Mouse (Mus musculus) heart, adult 9 months (tissue): ENCODE measurements around the gene Hap1.
"Not testable (repeated sequence)": the region's sequence is repeated elsewhere in the genome, so short reads cannot be mapped to it uniquely, and the experiment has no call there.

Experiments used
- DNase-seq, 2 experiments: peaks; one replicate each; pipeline ENCODE4 v3.0.0; 2022; ENCODE audit warnings: low spot score in 2 of 2

Hap1 gene

GRCm38 (mm10) chr11:100318529-100319451 is 37.1 kb downstream of the Hap1 start:
- DNase-seq, result no peak

DNA sequence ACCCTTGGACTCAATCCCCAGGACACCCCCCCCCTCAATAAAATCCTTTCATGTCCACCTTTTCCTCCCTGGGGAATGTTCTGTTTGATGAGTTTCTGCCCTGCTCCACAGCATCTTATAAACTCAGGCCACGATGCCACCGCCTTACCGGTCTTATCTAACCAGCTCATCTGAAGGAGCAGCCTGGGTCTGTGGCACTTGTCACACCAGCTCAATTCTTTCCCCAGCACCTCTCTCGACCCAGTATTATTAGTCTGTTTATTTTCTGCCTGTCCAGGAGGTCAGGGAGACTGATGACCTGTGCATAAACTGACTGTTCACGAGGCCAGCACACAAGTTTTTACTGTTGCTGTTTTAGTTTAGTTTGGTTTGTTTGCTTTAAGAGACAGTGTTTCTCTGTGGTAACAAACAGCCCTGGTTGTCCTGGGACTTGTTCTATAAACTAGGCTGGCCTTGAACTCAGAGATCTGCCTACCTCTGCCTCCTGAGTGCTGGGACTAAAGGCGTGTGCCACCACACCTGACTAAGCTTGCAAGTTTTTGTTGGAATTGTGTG is 38.0 kb downstream of the Hap1 start:
- no peak for DNase-seq

GRCm38 (mm10) chr11:100315439-100315838 is 40.5 kb downstream of the Hap1 start:
- no peak for DNase-seq

DNA sequence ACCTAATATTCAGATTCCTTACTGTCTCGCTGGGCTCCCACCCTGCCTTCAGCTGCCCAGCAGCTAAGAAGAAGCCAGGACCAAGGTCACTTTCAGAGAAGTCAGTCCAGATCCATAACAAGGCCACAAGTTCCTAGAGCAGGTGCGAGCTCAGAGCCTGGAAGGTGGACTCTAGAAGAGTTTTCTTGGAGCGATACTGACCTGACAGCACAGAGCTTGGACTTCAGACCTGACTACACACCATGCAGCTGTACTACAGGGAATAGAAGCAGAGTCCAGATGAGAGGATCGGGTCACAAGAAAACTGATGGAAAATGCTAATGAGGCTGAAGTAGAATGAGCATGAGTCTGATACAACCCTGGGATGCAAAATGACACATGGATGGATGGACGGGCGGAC is 42.5 kb downstream of the Hap1 start:
- DNase-seq, result no peak

- DNase-seq, result peak in 1 of 2 experiments; percentile 56
Measured at GRCm38 (mm10) chr11:100312096-100312679, 43.7 kb downstream of the Hap1 start.

DNA sequence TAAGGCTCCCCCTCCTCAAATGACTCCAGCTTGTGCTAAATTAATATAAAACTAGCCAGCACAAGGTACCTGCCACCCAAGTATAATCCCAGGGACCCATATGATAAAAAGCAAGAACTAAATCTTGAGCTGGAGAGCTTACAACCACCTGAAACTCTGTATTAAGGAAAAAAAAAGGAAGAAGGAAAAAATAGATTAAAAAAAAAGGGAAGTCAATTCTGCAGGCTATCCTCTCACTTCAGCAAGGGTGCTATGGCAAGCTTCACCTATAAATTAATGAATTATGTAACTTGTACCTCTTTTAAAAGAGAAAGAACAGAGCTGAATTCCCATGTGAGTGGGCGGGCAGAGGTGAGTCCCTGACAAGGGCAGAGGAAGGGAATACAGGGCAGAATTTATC is 44.3 kb downstream of the Hap1 start:
- DNase-seq, result no peak

DNA sequence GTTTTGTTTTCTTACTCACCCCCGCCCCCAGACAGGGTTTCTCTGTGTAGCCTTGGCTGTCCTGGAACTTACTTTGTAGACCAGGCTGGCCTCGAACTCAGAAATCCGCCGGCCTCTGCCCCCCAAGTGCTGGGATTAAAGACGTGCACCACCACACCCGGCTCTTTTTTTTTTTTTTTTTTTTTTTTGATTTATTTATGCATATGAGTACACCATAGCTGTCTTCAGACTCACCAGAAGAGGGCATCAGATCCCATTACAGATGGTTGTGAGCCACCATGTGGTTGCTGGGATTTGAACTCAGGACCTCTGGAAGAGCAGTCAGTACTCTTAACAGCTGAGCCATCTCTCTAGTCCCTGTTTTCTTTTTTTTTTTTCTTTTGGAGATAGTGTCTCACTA is 47.3 kb downstream of the Hap1 start:
- DNase-seq, result not testable (repeated sequence)

- no peak for DNase-seq
Measured at GRCm38 (mm10) chr11:100307900-100308299, 48.0 kb downstream of the Hap1 start.

DNA sequence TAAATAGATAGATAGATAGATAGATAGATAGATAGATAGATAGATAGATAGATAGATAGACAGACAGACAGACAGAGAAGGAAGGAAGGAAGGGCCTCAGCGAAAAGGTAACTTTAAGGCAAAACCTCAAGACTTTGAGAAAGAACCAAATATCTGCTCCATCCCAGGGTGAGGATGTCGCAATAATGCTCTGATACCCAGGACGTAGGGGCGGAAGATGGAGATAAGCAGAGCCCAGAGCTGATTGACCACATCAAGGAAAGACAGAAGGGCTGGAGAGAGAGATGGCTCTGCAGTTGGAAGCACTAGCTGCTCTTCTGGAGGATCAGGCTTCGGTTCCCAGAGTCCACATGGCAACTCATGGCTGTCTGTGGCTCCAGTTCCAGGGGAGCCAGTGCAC is 54.6 kb downstream of the Hap1 start:
- DNase-seq, result no peak

GRCm38 (mm10) chr11:100300293-100300692 is 55.6 kb downstream of the Hap1 start:
- no peak for DNase-seq

GRCm38 (mm10) chr11:100298274-100299036 is 57.5 kb downstream of the Hap1 start:
- DNase-seq, result peak in 1 of 2 experiments; percentile 68

DNA sequence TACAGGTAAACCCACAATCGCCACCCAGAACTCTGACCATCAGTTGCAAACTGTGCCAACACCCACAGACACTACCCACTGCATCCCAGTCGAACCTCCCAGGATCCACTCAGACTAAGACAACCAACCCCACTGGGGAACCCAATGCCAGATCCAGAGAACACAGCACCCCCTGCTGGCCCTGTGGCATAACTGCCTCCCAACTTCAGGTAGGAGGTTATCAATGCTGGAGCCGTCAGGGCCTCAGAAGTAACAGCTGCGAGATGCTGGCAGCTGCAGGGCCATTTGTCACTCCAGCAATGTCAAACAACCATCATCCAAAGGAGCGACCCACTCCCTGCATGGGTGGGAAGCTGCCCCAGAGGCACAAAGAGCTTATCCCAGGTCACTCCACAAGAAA is 58.1 kb downstream of the Hap1 start:
- no peak for DNase-seq
